Mouse (Mus musculus) ES-E14 (cell line): Measurements from ENCODE around the gene Pspn.

ENCODE experiments used
- CHD2 ChIP-seq: IDR thresholded peaks from 2 replicates; pipeline ENCODE4 v1.6.1; 2014; ENCODE audit warnings: mild to moderate bottlenecking, low read depth, low read length, inconsistent platforms
- HCFC1 ChIP-seq: IDR thresholded peaks from 2 replicates; pipeline ENCODE4 v1.6.1; 2012; ENCODE audit warnings: low read length, inconsistent platforms, borderline replicate concordance; ENCODE audit not compliant: insufficient read depth
- MAFK ChIP-seq: IDR thresholded peaks from 2 replicates; pipeline ENCODE4 v1.6.1; 2014; ENCODE audit warnings: mild to moderate bottlenecking, low read depth, low read length, inconsistent platforms; ENCODE audit not compliant: insufficient read depth

DNA sequence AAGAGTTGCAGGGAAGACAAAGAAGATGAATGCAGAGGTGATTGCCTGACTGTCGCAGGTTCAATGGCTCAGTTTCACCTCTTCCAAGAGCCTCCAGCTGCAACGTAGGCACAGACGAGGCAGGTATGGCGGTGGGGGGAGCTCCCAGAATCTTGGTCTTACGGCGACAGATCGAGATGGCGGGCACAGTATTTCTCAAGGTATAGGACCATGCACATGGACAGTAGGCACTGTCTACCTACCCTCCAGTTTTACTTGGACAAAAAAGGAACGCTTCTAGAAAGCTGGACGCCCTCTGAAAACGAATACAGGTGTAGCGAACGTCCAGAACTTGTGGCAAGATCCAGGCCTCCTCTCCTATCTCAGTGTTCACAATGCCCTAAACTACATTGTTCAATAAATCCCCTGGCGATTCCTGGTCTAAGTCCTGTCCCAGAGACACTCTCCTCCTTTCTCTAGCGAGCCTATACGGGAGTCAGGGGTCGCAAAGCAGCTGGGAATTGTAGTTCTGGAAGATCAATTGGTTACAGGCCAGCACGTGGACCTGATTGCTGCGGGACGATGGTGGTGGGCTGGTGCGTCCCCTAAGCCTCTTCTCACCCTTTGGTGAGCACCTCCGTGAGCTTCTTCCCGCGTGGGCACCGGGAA is 10.2 kb downstream of the Pspn start:
- TF ChIP-seq HCFC1 = peak; percentile 89; the same call in 1 of the 2 replicates
- no peak for TF ChIP-seq CHD2
- TF ChIP-seq MAFK = no peak
